Mouse (Mus musculus) mammary gland, adult 2 months (tissue): ENCODE data around the gene Rexo2. TPM values are rescaled to one million over a fixed set of nuclear protein-coding genes. Genes with fewer than 3 reads are reported as not detected.

Experiments
- polyA plus RNA-seq: library from polyadenylated mRNA; depleted of rRNA; stranded (reverse); fragments of >200 nt; gene quantifications from 2 replicates; pipeline ENCODE4 v1.2.3, GENCODE M21; 2012; ENCODE audit warnings: low replicate concordance; rRNA removed

Gene Rexo2
- 54.3 and 79.4 TPM in 2 replicates for polyA plus RNA-seq

GRCm38 (mm10) chr9:48480411-48481213 is at the start of gene Rexo2:
Gene Rexo2, minus strand, starts transcription at chr9:48480623.

GRCm38 (mm10) chr9:48494817-48495547 is 14.6 kb upstream of the Rexo2 start, which contains the start of the genes Rbm7 and Gm5617:
Gene Rbm7, minus strand, starts transcription at chr9:48495299.
Gene Gm5617, plus strand, starts transcription at chr9:48495442.

Other genes with a start within 250 kb of the Rexo2 start
- gene Nxpe2, start 127.2 kb downstream of the Rexo2 start, polyA plus RNA-seq = 1.9 and 2.3 TPM in 2 replicates
- 15.7 and 34.9 TPM in 2 replicates for gene Rbm7, start 14.7 kb upstream of the Rexo2 start, polyA plus RNA-seq
- 102 and 189 TPM in 2 replicates for gene Gm5617, start 14.8 kb upstream of the Rexo2 start, polyA plus RNA-seq
- 38.9 and 45.9 TPM in 2 replicates for gene Nnmt, start 124.5 kb upstream of the Rexo2 start, polyA plus RNA-seq